Mouse (Mus musculus): ENCODE results near the gene Sp3. TPM values are rescaled to one million over a fixed set of nuclear protein-coding genes. Genes with fewer than 3 reads are reported as not detected.
"Not testable (repeated sequence)": the region's sequence is repeated elsewhere in the genome, so short reads cannot be mapped to it uniquely, and the experiment has no call there.

Sp3 gene
- polyA plus RNA-seq, 1 experiment from 2014 or later = 67.3 TPM

DNA sequence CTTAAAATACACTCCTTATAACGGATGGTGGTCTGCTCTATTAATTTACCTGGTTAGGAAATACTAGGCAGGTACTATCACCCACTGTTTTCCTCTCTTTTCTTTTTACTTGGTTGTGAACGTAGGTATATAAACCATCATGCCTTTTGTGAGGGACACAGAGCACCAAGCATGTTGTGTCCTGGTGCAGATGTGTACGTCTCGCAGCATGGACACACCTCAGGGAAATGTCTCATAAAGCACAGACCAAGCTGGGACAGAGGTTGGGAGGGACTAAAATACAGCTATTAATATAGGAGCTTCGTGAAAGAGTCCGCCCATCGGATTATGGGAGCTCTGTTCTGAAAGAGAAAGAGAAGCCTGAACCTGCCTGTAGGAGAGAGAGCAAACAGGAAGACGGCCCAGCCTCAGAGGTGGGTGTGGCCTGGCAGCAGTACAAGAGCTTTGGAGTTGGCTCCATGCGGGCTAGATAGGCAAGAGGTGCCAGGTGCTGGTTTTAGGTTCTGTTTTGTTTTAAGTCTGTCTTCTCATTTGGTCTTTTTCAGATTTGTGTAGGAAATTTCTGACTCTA is 16.6 kb upstream of the Sp3 start:
- H3K9ac ChIP-seq (ENCODE audit: low read length) = no peak overlapping the region
- H3K4me2 ChIP-seq (ENCODE audit: low read depth) = no peak overlapping the region
- ATAC-seq (ENCODE audit: insufficient read depth, low FRiP score, low TSS enrichment) = no peak
- no peaks in the 10 kb centered on the region for H3K36me3 ChIP-seq (ENCODE audit: control insufficient read depth, insufficient read depth, low read length)
- 75% methylated on average over 9 of the region's 9 CpGs for WGBS
- no peak overlapping the region for H3K4me3 ChIP-seq (ENCODE audit: low read depth, low read length)
- H3K9me3 ChIP-seq (ENCODE audit: control insufficient read depth, low read length) = no peaks in the 10 kb centered on the region
- no peak overlapping the region for H3K27ac ChIP-seq (ENCODE audit: low read depth, low read length)
- DNase-seq (ENCODE audit: low spot score) = no peak
- no peaks in the 10 kb centered on the region; the same call in 1 of the 2 replicates for H3K4me1 ChIP-seq (ENCODE audit: control insufficient read depth, insufficient read depth, low read length)
- no peaks in the 10 kb centered on the region for H3K27me3 ChIP-seq (ENCODE audit: control insufficient read depth, insufficient read depth, low read length)

DNA sequence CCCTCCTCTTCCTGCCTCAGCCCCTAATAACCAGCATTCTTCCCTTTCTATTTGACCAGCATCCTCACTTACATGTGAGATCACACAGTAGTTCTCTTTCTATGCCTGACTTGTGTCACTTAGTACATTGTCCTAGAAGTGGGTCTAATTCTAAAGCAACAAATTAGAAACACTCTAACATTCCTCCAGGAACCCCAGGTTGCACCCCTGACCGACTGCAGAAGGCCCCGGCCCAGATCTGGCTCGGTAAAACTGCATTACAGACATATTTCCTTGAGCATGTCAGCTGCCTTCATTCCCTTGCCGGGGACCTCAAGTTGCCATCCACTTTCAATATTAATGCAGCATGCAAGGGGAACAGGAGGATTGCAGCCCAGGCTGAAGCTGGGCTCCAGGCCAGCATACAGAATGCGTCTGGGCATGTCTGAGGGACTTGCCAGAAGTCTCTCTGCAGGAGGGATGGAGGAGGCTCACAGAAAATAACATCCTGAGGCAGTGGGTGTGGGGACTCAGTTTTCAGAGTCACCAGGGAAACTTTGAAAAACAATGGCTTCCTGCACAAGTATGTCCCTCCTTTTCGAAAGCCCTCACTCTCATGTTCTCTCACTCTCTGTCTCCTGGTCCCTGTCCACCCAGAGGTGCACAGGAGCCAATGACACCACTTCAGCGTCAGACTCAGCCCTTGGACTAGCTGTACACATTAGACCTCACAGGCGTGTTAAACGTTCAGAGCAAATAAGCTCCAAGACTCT is 15.3 kb upstream of the Sp3 start:
- Histone ChIP-seq H3K4me1 (ENCODE audit: control insufficient read depth, insufficient read depth, low read length) (no peaks in the 10 kb centered on the region; the same call in 1 of the 2 replicates), H3K4me3 (ENCODE audit: low read depth, low read length) (no peak overlapping the region), H3K9me3 (ENCODE audit: control insufficient read depth, low read length) (no peaks in the 10 kb centered on the region), H3K27ac (ENCODE audit: low read depth, low read length) (0 out of 2 replicates have a peak overlapping the region, but pooled peaks have one; percentile 7), H3K27me3 (ENCODE audit: control insufficient read depth, insufficient read depth, low read length) (no peaks in the 10 kb centered on the region), H3K9ac (ENCODE audit: low read length) (no peak overlapping the region), H3K4me2 (ENCODE audit: low read depth) (no peak overlapping the region), H3K36me3 (ENCODE audit: control insufficient read depth, insufficient read depth, low read length) (no peaks in the 10 kb centered on the region)
- no peak for ATAC-seq (ENCODE audit: insufficient read depth, low FRiP score, low TSS enrichment)
- WGBS = 50% methylated on average over 9 of the region's 9 CpGs
- DNase-seq (ENCODE audit: low spot score) = no peak

GRCm38 (mm10) chr2:72994165-72994564 is 13.9 kb upstream of the Sp3 start:
- 76% methylated on average over 2 of the region's 2 CpGs for WGBS
- ATAC-seq (ENCODE audit: insufficient read depth, low FRiP score, low TSS enrichment) (no peak), DNase-seq (ENCODE audit: low spot score) (no peak)
- Histone ChIP-seq H3K36me3 (ENCODE audit: control insufficient read depth, insufficient read depth, low read length) (no peaks in the 10 kb centered on the region), H3K4me3 (ENCODE audit: low read depth, low read length) (no peak overlapping the region), H3K9ac (ENCODE audit: low read length) (no peak overlapping the region), H3K4me2 (ENCODE audit: low read depth) (no peak overlapping the region), H3K27ac (ENCODE audit: low read depth, low read length) (no peak overlapping the region), H3K9me3 (ENCODE audit: control insufficient read depth, low read length) (no peaks in the 10 kb centered on the region), H3K27me3 (ENCODE audit: control insufficient read depth, insufficient read depth, low read length) (no peaks in the 10 kb centered on the region), H3K4me1 (ENCODE audit: control insufficient read depth, insufficient read depth, low read length) (no peaks in the 10 kb centered on the region; the same call in 1 of the 2 replicates)

- Histone ChIP-seq H3K9ac (ENCODE audit: low read length) (no peak overlapping the region), H3K27ac (ENCODE audit: low read depth, low read length) (no peak overlapping the region)
- WGBS = 96% methylated on average over 17 of the region's 17 CpGs
These were observed 12.3 kb upstream of the Sp3 start for GRCm38 (mm10) chr2:72992497-72992896.

DNA sequence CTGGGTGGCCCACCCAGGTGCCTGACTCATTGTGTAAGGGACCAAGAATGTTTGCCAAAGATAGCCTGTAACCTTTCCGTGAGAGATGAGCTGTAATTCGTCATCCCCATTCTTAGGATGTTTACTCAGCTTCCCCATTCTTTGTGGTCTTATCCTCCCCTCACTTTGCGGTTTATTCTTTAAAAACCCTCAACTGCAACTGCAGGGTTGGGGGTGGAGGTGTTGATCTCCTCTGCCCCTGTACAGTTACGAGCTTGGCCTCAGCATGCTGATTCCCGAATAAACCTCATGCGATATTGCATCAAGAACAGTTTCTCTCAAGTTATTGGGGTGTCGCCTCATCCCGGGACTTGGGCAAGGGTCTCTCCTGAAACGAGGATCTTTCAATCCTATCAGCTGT is 8.7 kb upstream of the Sp3 start:
- DNase-seq (ENCODE audit: low spot score); H3K4me2 ChIP-seq (ENCODE audit: low read depth); H3K27me3 ChIP-seq (ENCODE audit: control insufficient read depth, insufficient read depth, low read length); H3K4me1 ChIP-seq (ENCODE audit: control insufficient read depth, insufficient read depth, low read length); H3K27ac ChIP-seq (ENCODE audit: low read depth, low read length); H3K36me3 ChIP-seq (ENCODE audit: control insufficient read depth, insufficient read depth, low read length); H3K4me3 ChIP-seq (ENCODE audit: low read depth, low read length); H3K9ac ChIP-seq (ENCODE audit: low read length); H3K9me3 ChIP-seq (ENCODE audit: control insufficient read depth, low read length); ATAC-seq (ENCODE audit: insufficient read depth, low FRiP score, low TSS enrichment): not testable (repeated sequence)
- 93% methylated on average over 9 of the region's 9 CpGs for WGBS

More at GRCm38 (mm10) chr2:72992497-72992896, 12.3 kb upstream of the Sp3 start:
- Histone ChIP-seq H3K4me2 (ENCODE audit: low read depth) (no peak overlapping the region), H3K4me1 (ENCODE audit: control insufficient read depth, insufficient read depth, low read length) (no peaks in the 10 kb centered on the region; the same call in 1 of the 2 replicates), H3K9me3 (ENCODE audit: control insufficient read depth, low read length) (no peaks in the 10 kb centered on the region), H3K4me3 (ENCODE audit: low read depth, low read length) (no peak overlapping the region), H3K27me3 (ENCODE audit: control insufficient read depth, insufficient read depth, low read length) (no peaks in the 10 kb centered on the region), H3K36me3 (ENCODE audit: control insufficient read depth, insufficient read depth, low read length) (no peaks in the 10 kb centered on the region)
- no peak for ATAC-seq (ENCODE audit: insufficient read depth, low FRiP score, low TSS enrichment)
- no peak for DNase-seq (ENCODE audit: low spot score)

DNA sequence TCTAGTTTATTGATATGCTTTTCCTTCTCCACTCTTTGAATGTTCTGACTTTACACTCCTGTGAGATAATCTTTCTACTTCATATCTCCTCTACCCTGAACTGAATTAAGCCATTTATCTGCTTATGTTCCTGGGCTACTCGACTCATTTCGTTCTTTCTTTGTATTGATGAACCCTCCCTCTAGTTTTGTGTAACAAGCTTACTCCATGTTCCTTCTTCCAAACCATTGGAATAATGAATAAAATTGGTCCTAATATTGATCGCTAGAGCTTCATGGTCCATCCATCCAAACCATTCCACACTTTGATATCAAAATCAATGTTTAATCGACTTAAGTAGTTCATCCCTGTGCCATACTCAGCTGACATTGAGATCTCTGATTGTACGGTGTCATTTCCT is 6.4 kb upstream of the Sp3 start, which contains the start of gene Gm11084:
Gene Gm11084, minus strand, starts transcription at position 101 of the 400 bp plus-strand sequence.
- Histone ChIP-seq H3K9me3 (ENCODE audit: control insufficient read depth, low read length) (no peaks in the 10 kb centered on the region), H3K36me3 (ENCODE audit: control insufficient read depth, insufficient read depth, low read length) (no peaks in the 10 kb centered on the region), H3K27ac (ENCODE audit: low read depth, low read length) (no peak within 1 kb of the TSS), H3K4me1 (ENCODE audit: control insufficient read depth, insufficient read depth, low read length) (peaks cover under 1% of the 10 kb centered on the region; the same call in 1 of the 2 replicates), H3K4me3 (ENCODE audit: low read depth, low read length) (no peak within 1 kb of the TSS), H3K4me2 (ENCODE audit: low read depth) (no peak within 1 kb of the TSS), H3K27me3 (ENCODE audit: control insufficient read depth, insufficient read depth, low read length) (no peaks in the 10 kb centered on the region), H3K9ac (ENCODE audit: low read length) (no peak within 1 kb of the TSS)
- ATAC-seq (ENCODE audit: insufficient read depth, low FRiP score, low TSS enrichment) = no peak
- DNase-seq (ENCODE audit: low spot score) = no peak
- WGBS = 91% methylated on average over 5 of the region's 5 CpGs

GRCm38 (mm10) chr2:72985516-72985915 is 5.3 kb upstream of the Sp3 start:
- Histone ChIP-seq H3K4me3 (ENCODE audit: low read depth, low read length) (no peak overlapping the region), H3K27ac (ENCODE audit: low read depth, low read length) (no peak overlapping the region), H3K9ac (ENCODE audit: low read length) (no peak overlapping the region), H3K4me2 (ENCODE audit: low read depth) (no peak overlapping the region), H3K36me3 (ENCODE audit: control insufficient read depth, insufficient read depth, low read length) (no peaks in the 10 kb centered on the region), H3K27me3 (ENCODE audit: control insufficient read depth, insufficient read depth, low read length) (no peaks in the 10 kb centered on the region), H3K9me3 (ENCODE audit: control insufficient read depth, low read length) (no peaks in the 10 kb centered on the region), H3K4me1 (ENCODE audit: control insufficient read depth, insufficient read depth, low read length) (peaks cover 5% of the 10 kb centered on the region; the same call in 1 of the 2 replicates)
- WGBS = 39% methylated on average over 1 of the region's 1 CpGs
- DNase-seq (ENCODE audit: low spot score) (no peak), ATAC-seq (ENCODE audit: insufficient read depth, low FRiP score, low TSS enrichment) (no peak)

DNA sequence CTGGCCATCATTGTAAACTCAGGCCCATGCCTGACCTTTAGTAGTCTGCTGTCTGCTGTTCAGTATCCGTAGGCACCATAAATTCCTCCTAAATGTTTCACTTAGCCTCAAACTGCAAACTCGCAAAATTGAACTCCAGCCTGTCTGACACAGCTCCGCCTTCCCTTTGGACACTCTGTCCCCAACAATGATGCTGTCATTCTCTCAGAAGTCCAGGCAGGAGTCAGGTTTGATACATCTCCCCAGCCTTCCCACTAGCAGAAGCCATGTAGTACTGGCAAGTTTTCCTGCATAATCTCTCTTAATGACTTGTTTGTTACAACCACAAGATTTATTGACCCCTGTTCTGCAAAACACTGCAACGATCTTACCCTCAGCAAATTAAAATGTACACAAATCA is 4.6 kb upstream of the Sp3 start:
- whole genome bisulfite sequencing = 70% methylated on average over 4 of the region's 4 CpGs
- no peaks in the 10 kb centered on the region for H3K27me3 ChIP-seq (ENCODE audit: control insufficient read depth, insufficient read depth, low read length)

GRCm38 (mm10) chr2:72983211-72983610 is 3.0 kb upstream of the Sp3 start:
- 89% methylated on average over 3 of the region's 3 CpGs for WGBS
- Histone ChIP-seq H3K9me3 (ENCODE audit: control insufficient read depth, low read length) (no peaks in the 10 kb centered on the region), H3K36me3 (ENCODE audit: control insufficient read depth, insufficient read depth, low read length) (no peaks in the 10 kb centered on the region), H3K4me1 (ENCODE audit: control insufficient read depth, insufficient read depth, low read length) (peaks cover 5% of the 10 kb centered on the region; the same call in 1 of the 2 replicates), H3K27me3 (ENCODE audit: control insufficient read depth, insufficient read depth, low read length) (no peaks in the 10 kb centered on the region), H3K27ac (ENCODE audit: low read depth, low read length) (no peak overlapping the region), H3K4me3 (ENCODE audit: low read depth, low read length) (no peak overlapping the region), H3K4me2 (ENCODE audit: low read depth) (no peak overlapping the region), H3K9ac (ENCODE audit: low read length) (no peak overlapping the region)
- DNase-seq (ENCODE audit: low spot score) = no peak
- ATAC-seq (ENCODE audit: insufficient read depth, low FRiP score, low TSS enrichment) = no peak

More for the DNA sequence above, 4.6 kb upstream of the Sp3 start:
- H3K36me3 ChIP-seq (ENCODE audit: control insufficient read depth, insufficient read depth, low read length) = no peaks in the 10 kb centered on the region
- peaks cover 5% of the 10 kb centered on the region; the same call in 1 of the 2 replicates for H3K4me1 ChIP-seq (ENCODE audit: control insufficient read depth, insufficient read depth, low read length)
- ATAC-seq (ENCODE audit: insufficient read depth, low FRiP score, low TSS enrichment) (no peak), DNase-seq (ENCODE audit: low spot score) (no peak)
- H3K9me3 ChIP-seq (ENCODE audit: control insufficient read depth, low read length) = no peaks in the 10 kb centered on the region
- no peak overlapping the region for H3K27ac ChIP-seq (ENCODE audit: low read depth, low read length)
- H3K4me3 ChIP-seq (ENCODE audit: low read depth, low read length) = no peak overlapping the region
- no peak overlapping the region for H3K9ac ChIP-seq (ENCODE audit: low read length)
- no peak overlapping the region for H3K4me2 ChIP-seq (ENCODE audit: low read depth)
